Mouse (Mus musculus) skeletal muscle tissue, adult 2 months (tissue): Measurements from ENCODE around the gene Ddr1.

Experiments
- DNase-seq: peaks from one replicate; pipeline ENCODE4 v3.0.0-alpha.2; 2012; ENCODE audit warnings: low read depth, low spot score

Gene Ddr1

GRCm38 (mm10) chr17:35636363-35636762, 68.1 kb downstream of the Ddr1 start:
- no peak for DNase-seq

GRCm38 (mm10) chr17:35635699-35636111, 68.7 kb downstream of the Ddr1 start:
- DNase-seq, result peak; percentile 42

DNA sequence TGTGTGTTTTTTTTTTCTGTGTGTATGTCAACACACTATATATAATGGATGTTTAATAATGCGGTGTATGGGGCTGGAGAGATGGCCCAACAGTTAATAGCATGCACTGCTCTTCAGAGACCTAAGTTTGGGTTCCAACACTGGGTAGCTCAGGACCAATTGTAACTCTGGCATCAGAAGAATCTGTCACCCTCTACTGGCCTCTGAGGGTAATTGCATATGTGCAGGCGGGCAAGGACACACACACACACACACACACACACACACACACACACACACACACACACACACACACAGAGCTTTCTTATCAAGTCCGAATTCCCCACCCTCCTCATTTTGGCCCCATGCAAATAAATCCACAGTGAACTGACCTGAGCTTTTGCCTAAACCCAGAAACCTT, 69.2 kb downstream of the Ddr1 start:
- no peak for DNase-seq

DNA sequence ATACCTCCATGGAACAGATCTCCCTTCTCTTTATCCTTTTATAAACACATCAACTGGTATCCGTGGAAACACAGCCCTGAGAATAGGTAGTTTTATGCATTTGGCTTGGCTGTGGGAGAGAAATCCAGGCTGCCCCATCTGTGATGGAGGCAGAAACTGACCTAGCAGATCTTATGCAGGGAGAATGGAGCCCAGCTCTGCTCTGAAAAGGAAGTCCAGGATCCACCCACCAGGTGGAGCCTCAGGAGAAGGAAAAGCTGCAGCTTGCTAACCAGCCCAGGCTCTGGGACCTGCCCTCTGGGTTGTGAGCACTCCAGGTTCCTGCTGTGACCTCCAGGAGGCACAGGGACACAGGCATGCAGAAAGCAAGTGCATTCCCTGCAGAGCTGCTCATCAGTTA, 70.4 kb downstream of the Ddr1 start:
- DNase-seq, result no peak
